Comparison of ENCODE assay signal across 8 mouse cellular contexts in genomic region chr15:62328305-62328881, GRCm38 (mm10).
A peak's percentile ranks its signal among the peaks of the same experiment; 100 is the strongest.
DNase-seq lines count a peak whose midpoint lies in the region; ATAC-seq and TF ChIP-seq lines count a peak whose summit lies in the region.

No protein-coding gene starts in this region.

- no peak overlapping the region for H3K9ac ChIP-seq in kidney, postnatal 0 days (ENCODE audit: low read depth, low read length)
- no peak overlapping the region for H3K9ac ChIP-seq in midbrain, embryonic 14.5 days (replicated peaks; ENCODE audit: low read length)

- TF ChIP-seq CTCF in C2C12 (IDR thresholded peaks at IDR 0.05; ENCODE audit: control insufficient read depth, insufficient read depth, insufficient read length) = no peak
- TF ChIP-seq CTCF in kidney, postnatal 0 days (IDR thresholded peaks at IDR 0.05; ENCODE audit: low read depth) = no peak

- H3K27ac ChIP-seq in kidney, postnatal 0 days = 0 out of 2 replicates have a peak overlapping the region, but pooled peaks have one; percentile 2
- no peak overlapping the region for H3K27ac ChIP-seq in midbrain, embryonic 14.5 days (replicated peaks; ENCODE audit: low read depth, low read length)

- WGBS in kidney, postnatal 0 days = 49% methylated on average over 9 of the region's 9 CpGs
- 72% methylated on average over 9 of the region's 9 CpGs for WGBS in midbrain, embryonic 14.5 days

- peak; percentile 60 for DNase-seq in adrenal gland, adult 8-10 months
- peak; percentile 17 for DNase-seq in gastrocnemius, postnatal 14 days
- DNase-seq in kidney, postnatal 0 days (ENCODE audit: low spot score) = peak; percentile 54
- peak; percentile 4 for DNase-seq in midbrain, embryonic 14.5 days
- DNase-seq in right cerebral cortex, postnatal 14 days = no peak
- no peak for DNase-seq in left cerebral cortex, adult 8-10 months (ENCODE audit: low spot score in 2 of 2)
- DNase-seq in frontal cortex, postnatal 14 days (ENCODE audit: low spot score in 2 of 2) = no peak

- no peaks in the 10 kb centered on the region for H3K36me3 ChIP-seq in C2C12 (ENCODE audit: control insufficient read depth, insufficient read depth)
- H3K36me3 ChIP-seq in kidney, postnatal 0 days (ENCODE audit: insufficient read depth, low read length) = no peaks in the 10 kb centered on the region
- H3K36me3 ChIP-seq in midbrain, embryonic 14.5 days (ENCODE audit: control insufficient read depth, insufficient read depth, low read length) = no peaks in the 10 kb centered on the region

- ATAC-seq in kidney, postnatal 0 days (replicated peaks; ENCODE audit: low FRiP score, low read depth) = peak; percentile 58
- no peak for ATAC-seq in midbrain, embryonic 14.5 days (ENCODE audit: low FRiP score, low TSS enrichment)

- no peak overlapping the region for H3K4me3 ChIP-seq in C2C12 (ENCODE audit: insufficient read depth, poor library complexity, severe bottlenecking)
- no peak overlapping the region for H3K4me3 ChIP-seq in kidney, postnatal 0 days (replicated peaks; ENCODE audit: low read depth, low read length)
- no peak overlapping the region for H3K4me3 ChIP-seq in midbrain, embryonic 14.5 days (replicated peaks; ENCODE audit: low read depth, low read length)

- peak overlapping the region; percentile 0 for H3ac ChIP-seq in C2C12 (ENCODE audit: control insufficient read depth, insufficient read length, low read depth)

- 0 out of 2 replicates have a peak, but pooled peaks cover 2% of the 10 kb centered on the region for H3K4me1 ChIP-seq in kidney, postnatal 0 days (replicated peaks; ENCODE audit: insufficient read depth, low read length)
- no peaks in the 10 kb centered on the region for H3K4me1 ChIP-seq in midbrain, embryonic 14.5 days (ENCODE audit: control insufficient read depth, insufficient read depth, low read length)

- intact Hi-C loops in gastrocnemius, postnatal 14 days (cut with DNase I; ENCODE audit: low total_unique reads) = no loop called here

- no peaks in the 10 kb centered on the region for H3K9me3 ChIP-seq in kidney, postnatal 0 days (replicated peaks; ENCODE audit: low read length)
- H3K9me3 ChIP-seq in midbrain, embryonic 14.5 days (ENCODE audit: control insufficient read depth, low read length) = no peaks in the 10 kb centered on the region

- no peaks in the 10 kb centered on the region for H3K79me3 ChIP-seq in C2C12 (ENCODE audit: low read depth)

- no peaks in the 10 kb centered on the region for H3K79me2 ChIP-seq in C2C12 (ENCODE audit: control insufficient read depth, insufficient read depth)

- no peaks in the 10 kb centered on the region for H3K27me3 ChIP-seq in C2C12 (ENCODE audit: control insufficient read depth, insufficient read depth, insufficient read length)
- H3K27me3 ChIP-seq in kidney, postnatal 0 days (ENCODE audit: insufficient read depth, low read length) = no peaks in the 10 kb centered on the region
- H3K27me3 ChIP-seq in midbrain, embryonic 14.5 days (ENCODE audit: control insufficient read depth, insufficient read depth, low read length) = no peaks in the 10 kb centered on the region

- H3K4me2 ChIP-seq in kidney, postnatal 0 days (ENCODE audit: low read length) = no peak overlapping the region
- no peak overlapping the region for H3K4me2 ChIP-seq in midbrain, embryonic 14.5 days (ENCODE audit: low read length)

TF ChIP-seq in C2C12, 6 proteins besides CTCF, POLR2A, EP300 and RAD21:
- peak; percentile 75 for TF ChIP-seq FOSL1 (IDR thresholded peaks at IDR 0.05; ENCODE audit: insufficient read depth, low read length, poor library complexity, severe bottlenecking)
- peak; percentile 100 for TF ChIP-seq MAX (IDR thresholded peaks at IDR 0.05)
- TF ChIP-seq CEBPB (IDR thresholded peaks at IDR 0.05; ENCODE audit: low read depth) = peak; percentile 99
- no peak for TF ChIP-seq MYOG (IDR thresholded peaks at IDR 0.05; ENCODE audit: control insufficient read depth, extremely low read depth, insufficient read length)
- TF ChIP-seq MYOD1 (IDR thresholded peaks at IDR 0.05; ENCODE audit: control insufficient read depth, insufficient read length, low read depth) = peak; percentile 77
- peak; percentile 73 for TF ChIP-seq USF1 (IDR thresholded peaks at IDR 0.05; ENCODE audit: low read depth)

Comparison
In these comparisons a context has a peak if more than half of its experiments do, and no peak if none do; other contexts are left out.
1. DNase-seq: peak in adrenal gland, adult 8-10 months (single experiment), gastrocnemius, postnatal 14 days (single experiment), kidney, postnatal 0 days (single experiment) and midbrain, embryonic 14.5 days (single experiment); none in right cerebral cortex, postnatal 14 days (single experiment), left cerebral cortex, adult 8-10 months (0 of 2) and frontal cortex, postnatal 14 days (0 of 2).